Mouse (Mus musculus) liver, embryonic 15.5 days (tissue): ENCODE results near the gene Rptn. TPM values are rescaled to one million over a fixed set of nuclear protein-coding genes. Genes with fewer than 3 reads are reported as not detected.

Experiments used
- microRNA-seq: library from miRNA; unstranded; fragments of <30 nt; microRNA quantifications from one replicate; pipeline ENCODE4, GENCODE M21; 2016
- polyA plus RNA-seq: library from polyadenylated mRNA; unstranded; fragments of >200 nt; fragmentation: Nextera tagmentation; extraction: Ambion mirVana; gene quantifications from 2 replicates; pipeline ENCODE4 v1.2.1, GENCODE M21; 2015

The Rptn gene
- polyA plus RNA-seq, 1 experiment from 2014 or later: not detected

Small RNA genes lying within 50 kb of the gene (microRNA-seq; reads per million reads assigned to microRNA genes)
- gene Gm22752: not detected
- gene Gm44353: not detected

Other genes starting within 250 kb of the Rptn start
- gene Crnn, start 248.9 kb upstream of the Rptn start, polyA plus RNA-seq: not detected in 2 replicates
- not detected in 2 replicates for gene Flg2, start 196.4 kb upstream of the Rptn start, polyA plus RNA-seq
- not detected in 2 replicates for gene Flg, start 120.2 kb upstream of the Rptn start, polyA plus RNA-seq
- gene Hrnr, start 74.0 kb upstream of the Rptn start, polyA plus RNA-seq: 0.05 TPM in 1 of 2 replicates, not detected in the other
- 0.03 and 0.06 TPM in 2 replicates for gene Tchh, start 48.6 kb downstream of the Rptn start, polyA plus RNA-seq
- not detected in 2 replicates for gene Tchhl1, start 75.1 kb downstream of the Rptn start, polyA plus RNA-seq
- 167 and 201 TPM in 2 replicates for gene S100a11, start 126.8 kb downstream of the Rptn start, polyA plus RNA-seq
- 48.2 and 50.9 TPM in 2 replicates for gene S100a10, start 161.4 kb downstream of the Rptn start, polyA plus RNA-seq